Mouse (Mus musculus) cortical plate, adult 2 months (tissue): Measurements from ENCODE around the gene Klhdc8a.

ENCODE experiments used
- CTCF ChIP-seq: fragments of 200-500 bp; IDR thresholded peaks from 2 replicates; pipeline ENCODE4 v1.5.1; 2011; ENCODE audit warnings: mild to moderate bottlenecking, control low read depth, low read length; ENCODE audit not compliant: insufficient read depth; ENCODE audit errors: extremely low read depth
- POLR2A ChIP-seq: fragments of 200-500 bp; IDR thresholded peaks from 2 replicates; pipeline ENCODE4 v1.6.1; 2011; ENCODE audit warnings: mild to moderate bottlenecking, low read length, control low read depth; ENCODE audit not compliant: insufficient read depth; ENCODE audit errors: extremely low read depth

DNA sequence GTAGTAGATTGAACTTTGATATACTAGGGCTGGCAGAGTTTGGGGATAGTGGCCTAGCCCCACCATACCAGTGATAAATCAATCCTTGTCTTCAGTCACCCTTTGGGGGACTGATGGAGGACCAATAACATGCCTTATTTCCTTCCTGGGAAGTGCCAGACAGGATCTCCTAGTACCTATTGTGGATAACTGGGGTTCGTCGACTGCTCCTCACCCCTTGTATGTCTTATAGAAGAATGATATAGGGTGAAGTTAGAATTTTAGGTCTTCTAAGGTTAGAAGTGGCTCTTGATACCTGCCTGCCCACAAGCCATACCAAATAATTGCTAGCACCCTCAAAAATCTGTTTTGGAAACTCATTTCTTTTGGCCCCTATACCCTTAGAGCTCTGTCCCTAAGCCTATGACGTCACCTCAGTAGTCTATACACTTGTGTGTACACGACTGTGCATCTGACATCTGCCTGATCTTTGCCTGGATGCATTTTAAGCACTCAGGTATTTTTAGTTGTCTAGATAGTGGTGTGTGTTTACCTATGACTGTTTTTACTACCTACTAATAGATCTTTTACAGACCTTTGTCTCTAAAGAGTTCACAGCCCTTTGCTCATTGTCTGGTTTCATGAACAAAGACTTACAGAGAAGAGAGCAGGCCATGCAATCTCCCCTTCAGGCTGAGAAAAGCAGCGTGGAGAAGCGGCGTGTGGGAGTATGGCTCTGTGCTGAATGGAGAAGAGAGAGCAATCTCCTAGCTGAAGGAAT, 23.6 kb downstream of the Klhdc8a start:
- TF ChIP-seq POLR2A (no peak), CTCF (no peak)
